Mouse (Mus musculus) bone marrow, adult 2 months (tissue): Measurements from ENCODE around the gene Fez2. TPM values are rescaled to one million over a fixed set of nuclear protein-coding genes. Genes with fewer than 3 reads are reported as not detected.

ENCODE experiments used
- H3K27ac ChIP-seq: fragments of 200-500 bp; 2 replicates; pipeline ENCODE4 v1.5.1; 2012; ENCODE audit warnings: low read depth, mild to moderate bottlenecking, control low read depth, inconsistent platforms, low read length; ENCODE audit not compliant: control insufficient read depth, poor library complexity, insufficient read depth
- H3K4me1 ChIP-seq: fragments of 200-500 bp; 2 replicates; pipeline ENCODE4 v1.6.1; 2011; ENCODE audit warnings: low read length; ENCODE audit not compliant: control insufficient read depth, insufficient read depth
- H3K4me3 ChIP-seq: fragments of 200-500 bp; replicated peaks from 2 replicates; pipeline ENCODE3; 2011; ENCODE audit warnings: mild to moderate bottlenecking, low read depth, low read length, control low read depth; ENCODE audit not compliant: control insufficient read depth
- CTCF ChIP-seq: fragments of 200-500 bp; IDR thresholded peaks from 2 replicates; pipeline ENCODE4 v1.5.1; 2011; ENCODE audit warnings: low read length, control low read depth; ENCODE audit not compliant: control insufficient read depth, insufficient read depth
- POLR2A ChIP-seq: fragments of 200-500 bp; IDR thresholded peaks from 2 replicates; pipeline ENCODE4 v1.6.1; 2011; ENCODE audit warnings: low read depth, mild to moderate bottlenecking, control low read depth, low read length, borderline replicate concordance; ENCODE audit not compliant: control insufficient read depth
- WGBS: fragments of 180-500 bp; shearing (Covaris S2); methylation state at CpG from one replicate; pipeline ENCODE4 v1.1.7; 2018; 5-methylcytosine and 5-hydroxymethylcytosine counted together
- polyA plus RNA-seq: library from polyadenylated mRNA; stranded (reverse); fragments of >200 nt; gene quantifications from 2 replicates; pipeline ENCODE4 v1.2.4, GENCODE M21; 2011; ENCODE audit warnings: low replicate concordance; ENCODE audit not compliant: missing spikeins, insufficient read depth, insufficient read length

The Fez2 gene
- polyA plus RNA-seq, 1 experiment = 14.9 TPM

- no peak for TF ChIP-seq POLR2A
- no peak for TF ChIP-seq CTCF
- H3K27ac ChIP-seq = no peak overlapping the region
- 93% methylated on average over 12 of the region's 12 CpGs for WGBS
These were observed 63.1 kb downstream of the Fez2 start for GRCm38 (mm10) chr17:78354871-78355270.

GRCm38 (mm10) chr17:78354411-78354810 lies 63.5 kb downstream of the Fez2 start:
- no peak for TF ChIP-seq POLR2A
- TF ChIP-seq CTCF = no peak
- 83% methylated on average over 2 of the region's 2 CpGs for WGBS
- no peak overlapping the region for H3K4me3 ChIP-seq
- no peaks in the 10 kb centered on the region for H3K4me1 ChIP-seq
- H3K27ac ChIP-seq = no peak overlapping the region

More at GRCm38 (mm10) chr17:78354871-78355270, 63.1 kb downstream of the Fez2 start:
- Histone ChIP-seq H3K4me1 (no peaks in the 10 kb centered on the region), H3K4me3 (no peak overlapping the region)

- Histone ChIP-seq H3K27ac (no peak overlapping the region), H3K4me1 (no peaks in the 10 kb centered on the region), H3K4me3 (no peak overlapping the region)
- 51% methylated on average over 3 of the region's 3 CpGs for WGBS
- TF ChIP-seq CTCF = no peak
- no peak for TF ChIP-seq POLR2A
These were observed 65.5 kb downstream of the Fez2 start for GRCm38 (mm10) chr17:78352500-78352855.

GRCm38 (mm10) chr17:78351676-78352499 lies 66.1 kb downstream of the Fez2 start:
- 33% methylated on average over 12 of the region's 12 CpGs for WGBS
- Histone ChIP-seq H3K27ac (no peak overlapping the region), H3K4me1 (no peaks in the 10 kb centered on the region), H3K4me3 (no peak overlapping the region)
- TF ChIP-seq CTCF (no peak), POLR2A (no peak)

- TF ChIP-seq CTCF (no peak), POLR2A (no peak)
- Histone ChIP-seq H3K27ac (no peak overlapping the region), H3K4me1 (no peaks in the 10 kb centered on the region), H3K4me3 (no peak overlapping the region)
- whole genome bisulfite sequencing = 91% methylated on average over 17 of the region's 17 CpGs
These were observed 70.7 kb downstream of the Fez2 start for GRCm38 (mm10) chr17:78347111-78347801.

- TF ChIP-seq POLR2A (no peak), CTCF (no peak)
- Histone ChIP-seq H3K27ac (no peak overlapping the region), H3K4me3 (no peak overlapping the region), H3K4me1 (no peaks in the 10 kb centered on the region)
- 90% methylated on average over 3 of the region's 3 CpGs for WGBS
These were observed 74.3 kb downstream of the Fez2 start for GRCm38 (mm10) chr17:78343688-78344087.

- TF ChIP-seq CTCF = no peak
- TF ChIP-seq POLR2A = no peak
- 91% methylated on average over 8 of the region's 8 CpGs for WGBS
- Histone ChIP-seq H3K27ac (no peak overlapping the region), H3K4me1 (no peaks in the 10 kb centered on the region), H3K4me3 (no peak overlapping the region)
These were observed 82.7 kb downstream of the Fez2 start for GRCm38 (mm10) chr17:78335250-78335649.

GRCm38 (mm10) chr17:78333275-78333674 lies 84.7 kb downstream of the Fez2 start:
- no peaks in the 10 kb centered on the region for H3K4me1 ChIP-seq
- no peak overlapping the region for H3K4me3 ChIP-seq
- no peak overlapping the region for H3K27ac ChIP-seq
- TF ChIP-seq POLR2A = no peak
- TF ChIP-seq CTCF = no peak
- 86% methylated on average over 10 of the region's 10 CpGs for WGBS

- no peaks in the 10 kb centered on the region for H3K4me1 ChIP-seq
- no peak overlapping the region for H3K27ac ChIP-seq
- 82% methylated on average over 8 of the region's 8 CpGs for WGBS
- TF ChIP-seq POLR2A (no peak), CTCF (no peak)
- no peak overlapping the region for H3K4me3 ChIP-seq
These were observed 86.5 kb downstream of the Fez2 start for GRCm38 (mm10) chr17:78331438-78331837.
